Mouse (Mus musculus) kidney, postnatal 0 days (tissue): ENCODE measurements around the gene Arpc1a. TPM values are rescaled to one million over a fixed set of nuclear protein-coding genes. Genes with fewer than 3 reads are reported as not detected.
A peak's percentile ranks its signal among the peaks of the same experiment; 100 is the strongest.
"Not testable (repeated sequence)": the region's sequence is repeated elsewhere in the genome, so short reads cannot be mapped to it uniquely, and the experiment has no call there.

ENCODE experiments used
- ATAC-seq: fragments of 200-750 bp; cut with Nextera tagmentation; replicated peaks from 2 replicates; pipeline ENCODE4 v1.8.0; 2017; ENCODE audit warnings: low read depth, moderate number of reproducible peaks, moderate TSS enrichment, moderate library complexity; ENCODE audit not compliant: low FRiP score
- DNase-seq: peaks from one replicate; pipeline ENCODE4 v3.0.0-alpha.2; 2016; ENCODE audit warnings: low spot score
- H3K27ac ChIP-seq: fragments of 300-500 bp; sonication (generic); 2 replicates; pipeline ENCODE4 v1.5.1; 2014; ENCODE audit warnings: mild to moderate bottlenecking
- H3K27me3 ChIP-seq: fragments of 300-500 bp; sonication (generic); 2 replicates; pipeline ENCODE4 v1.6.1; 2014; ENCODE audit warnings: low read length, mixed read lengths; ENCODE audit not compliant: insufficient read depth
- H3K36me3 ChIP-seq: fragments of 300-500 bp; sonication (generic); 2 replicates; pipeline ENCODE4 v1.6.1; 2014; ENCODE audit warnings: low read length, mixed read lengths; ENCODE audit not compliant: insufficient read depth
- H3K4me1 ChIP-seq: fragments of 300-500 bp; sonication (generic); replicated peaks from 2 replicates; pipeline ENCODE4 v1.6.1; 2014; ENCODE audit warnings: antibody characterized with exemption, low read length, mixed read lengths; ENCODE audit not compliant: insufficient read depth
- H3K4me2 ChIP-seq: fragments of 300-500 bp; sonication (generic); 2 replicates; pipeline ENCODE4 v1.6.1; 2014; ENCODE audit warnings: mild to moderate bottlenecking, low read length, moderate library complexity, mixed read lengths
- H3K4me3 ChIP-seq: fragments of 300-500 bp; sonication (generic); replicated peaks from 2 replicates; pipeline ENCODE4 v1.5.1; 2014; ENCODE audit warnings: low read depth, low read length
- H3K9ac ChIP-seq: fragments of 300-500 bp; sonication (generic); 2 replicates; pipeline ENCODE4 v1.6.1; 2014; ENCODE audit warnings: low read depth, low read length
- H3K9me3 ChIP-seq: fragments of 300-500 bp; sonication (generic); replicated peaks from 2 replicates; pipeline ENCODE4 v1.6.1; 2016; ENCODE audit warnings: low read length, inconsistent platforms, mixed read lengths
- CTCF ChIP-seq: IDR thresholded peaks from 2 replicates; pipeline ENCODE4 v1.5.1; 2016; ENCODE audit warnings: antibody characterized with exemption, low read depth, mild to moderate bottlenecking, moderate library complexity
- WGBS: fragments of 180-500 bp; shearing (Covaris S2); extraction: QIAGEN DNeasy Blood & Tissue Kit; methylation state at CpG from one replicate; pipeline ENCODE4 v1.1.7; 2014; 5-methylcytosine and 5-hydroxymethylcytosine counted together
- polyA plus RNA-seq: library from polyadenylated mRNA; unstranded; fragments of >200 nt; fragmentation: Nextera tagmentation; extraction: Ambion mirVana; gene quantifications from 2 replicates; pipeline ENCODE4 v1.2.1, GENCODE M21; 2015

The Arpc1a gene
- polyA plus RNA-seq, 1 experiment from 2014 or later = 145 TPM

- H3K36me3 ChIP-seq = peaks cover 83% of the 10 kb centered on the region
- no peak overlapping the region for H3K4me2 ChIP-seq
- DNase-seq (no peak), ATAC-seq (no peak)
- no peaks in the 10 kb centered on the region for H3K9me3 ChIP-seq
- 74% methylated on average over 11 of the region's 11 CpGs for WGBS
- H3K4me3 ChIP-seq = no peak overlapping the region
- no peak overlapping the region for H3K27ac ChIP-seq
- H3K27me3 ChIP-seq = no peaks in the 10 kb centered on the region
- TF ChIP-seq CTCF = no peak
- no peaks in the 10 kb centered on the region for H3K4me1 ChIP-seq
- no peak overlapping the region for H3K9ac ChIP-seq
Measured at GRCm38 (mm10) chr5:145130191-145130590, 46.6 kb downstream of the Arpc1a start.

DNA sequence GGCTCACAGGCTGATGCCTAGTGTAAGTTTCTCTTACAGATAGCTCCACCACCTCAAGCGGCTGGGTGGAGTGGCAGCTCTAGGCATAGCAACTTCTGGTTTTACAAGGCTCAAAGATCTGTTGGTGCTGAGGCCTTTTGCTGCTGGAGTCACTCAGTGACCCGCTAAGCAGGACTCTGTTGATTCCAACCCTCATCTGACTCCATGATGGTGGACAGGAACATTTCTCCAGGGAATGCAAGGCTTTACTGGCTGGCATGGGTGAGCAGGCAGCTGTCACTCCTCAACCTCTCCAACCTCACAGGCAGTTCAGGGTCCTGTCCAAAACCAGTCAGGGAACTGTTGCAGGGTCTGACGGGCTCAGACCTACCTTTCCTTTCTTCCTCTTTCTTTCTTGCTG lies 47.4 kb downstream of the Arpc1a start:
- WGBS = 82% methylated on average over 3 of the region's 3 CpGs
- no peaks in the 10 kb centered on the region for H3K4me1 ChIP-seq
- ATAC-seq = no peak

DNA sequence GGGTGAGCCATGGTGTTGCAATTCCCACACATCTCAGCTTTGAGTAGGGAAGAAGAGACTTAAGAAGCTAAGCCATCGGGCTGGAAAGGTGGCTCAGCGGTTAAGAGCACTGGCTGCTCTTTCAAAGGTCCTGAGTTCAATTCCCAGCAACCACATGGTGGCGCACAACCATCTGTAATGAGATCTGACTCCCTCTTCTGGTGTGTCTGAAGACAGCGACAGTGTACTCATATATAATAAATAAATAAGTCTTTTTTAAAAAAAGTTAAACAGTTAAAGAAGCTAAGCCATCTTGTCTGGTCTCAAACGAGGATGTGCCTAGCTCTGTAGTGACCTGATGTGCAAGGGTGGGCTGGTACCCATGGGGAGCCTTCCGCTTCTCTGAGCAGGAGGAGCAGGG lies 49.6 kb downstream of the Arpc1a start:
- H3K9me3 ChIP-seq, ATAC-seq, H3K27me3 ChIP-seq, H3K4me1 ChIP-seq, H3K27ac ChIP-seq, DNase-seq, H3K4me3 ChIP-seq, H3K4me2 ChIP-seq, H3K9ac ChIP-seq: not testable (repeated sequence)
- 91% methylated on average over 6 of the region's 6 CpGs for WGBS
- TF ChIP-seq CTCF = peak; percentile 21; the same call in 1 of the 2 replicates
- peaks cover 66% of the 10 kb centered on the region for H3K36me3 ChIP-seq

More for the DNA sequence above, 47.4 kb downstream of the Arpc1a start:
- H3K36me3 ChIP-seq = peaks cover 79% of the 10 kb centered on the region
- no peak overlapping the region for H3K27ac ChIP-seq
- H3K4me3 ChIP-seq = no peak overlapping the region
- no peak for TF ChIP-seq CTCF
- no peaks in the 10 kb centered on the region for H3K9me3 ChIP-seq
- no peak for DNase-seq
- no peak overlapping the region for H3K9ac ChIP-seq
- no peaks in the 10 kb centered on the region for H3K27me3 ChIP-seq
- no peak overlapping the region for H3K4me2 ChIP-seq

- Histone ChIP-seq H3K36me3 (peaks cover 30% of the 10 kb centered on the region), H3K4me2 (peak overlapping the region; percentile 76), H3K9me3 (no peaks in the 10 kb centered on the region), H3K27me3 (no peaks in the 10 kb centered on the region), H3K4me1 (0 out of 2 replicates have a peak, but pooled peaks cover 4% of the 10 kb centered on the region), H3K4me3 (peak overlapping the region; percentile 89), H3K9ac (peak overlapping the region; percentile 90), H3K27ac (no peak overlapping the region)
- DNase-seq (no peak), ATAC-seq (no peak)
- 5% methylated on average over 6 of the region's 6 CpGs for WGBS
- no peak for TF ChIP-seq CTCF
Measured at GRCm38 (mm10) chr5:145138836-145139235, 55.2 kb downstream of the Arpc1a start.

GRCm38 (mm10) chr5:145139571-145140519 lies 56.2 kb downstream of the Arpc1a start, which contains the start of the genes Pdap1 and Bud31:
Pdap1 (minus strand) TSS chr5:145140238.
Bud31 (plus strand) TSS chr5:145140362.
- 0 out of 2 replicates have a peak, but pooled peaks have one; percentile 8 for TF ChIP-seq CTCF
- WGBS = under 1% methylated on average over 82 of the region's 84 CpGs
- peak; percentile 93 for ATAC-seq
- Histone ChIP-seq H3K4me3 (peak within 1 kb of the TSS; percentile 89), H3K9ac (peak within 1 kb of the TSS; percentile 90), H3K27me3 (no peaks in the 10 kb centered on the region), H3K4me2 (peak within 1 kb of the TSS; percentile 76), H3K4me1 (0 out of 2 replicates have a peak, but pooled peaks cover 4% of the 10 kb centered on the region), H3K9me3 (no peaks in the 10 kb centered on the region), H3K36me3 (peaks cover 30% of the 10 kb centered on the region), H3K27ac (peak within 1 kb of the TSS; percentile 94)
- DNase-seq = peak; percentile 98

DNA sequence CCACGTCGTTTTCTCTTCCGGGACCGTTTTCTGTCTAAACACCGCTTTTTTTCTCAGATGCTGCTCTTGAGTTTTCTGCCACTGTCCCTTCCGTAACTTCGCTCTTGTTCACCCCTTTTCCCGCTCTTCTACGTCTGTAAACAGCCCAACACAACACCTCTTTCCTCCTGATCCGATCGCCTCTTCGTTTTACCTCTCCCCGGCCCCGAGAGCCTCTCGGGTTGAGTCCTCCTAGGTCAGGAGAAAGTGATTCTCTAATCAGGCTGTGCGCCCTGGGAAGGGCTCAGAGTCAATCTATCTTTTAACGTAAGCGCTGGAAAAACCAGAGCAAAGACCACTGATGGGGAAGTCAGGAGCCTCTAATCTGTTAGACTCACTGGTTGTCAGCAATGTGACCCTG lies 57.0 kb downstream of the Arpc1a start:
- Histone ChIP-seq H3K36me3 (peaks cover 33% of the 10 kb centered on the region; the same call in 1 of the 2 replicates), H3K9me3 (no peaks in the 10 kb centered on the region), H3K4me3 (peak overlapping the region; percentile 89), H3K27ac (peak overlapping the region; percentile 94), H3K4me2 (peak overlapping the region; percentile 76), H3K27me3 (no peaks in the 10 kb centered on the region), H3K4me1 (0 out of 2 replicates have a peak, but pooled peaks cover 4% of the 10 kb centered on the region), H3K9ac (peak overlapping the region; percentile 90)
- ATAC-seq (no peak), DNase-seq (peak; percentile 32)
- WGBS = under 1% methylated on average over 18 of the region's 18 CpGs
- TF ChIP-seq CTCF = no peak
